Mouse (Mus musculus) left cerebral cortex, postnatal 10 days (tissue): ENCODE measurements around the gene Olfr1320. TPM values are rescaled to one million over a fixed set of nuclear protein-coding genes. Genes with fewer than 3 reads are reported as not detected.
A peak's percentile ranks its signal among the peaks of the same experiment; 100 is the strongest.
"Not testable (repeated sequence)": the region's sequence is repeated elsewhere in the genome, so short reads cannot be mapped to it uniquely, and the experiment has no call there.

Source experiments
- DNase-seq, 2 experiments: peaks; one replicate each; pipeline ENCODE4 v3.0.0; 2021 to 2022; ENCODE audit warnings: low spot score in 2 of 2, mixed read lengths in 1 of 2; ENCODE audit errors: extremely low spot score in 1 of 2
- intact Hi-C: fragments of 180-260 bp; cut with DNase I; formaldehyde crosslinking; loops from one replicate; pipeline ENCODE4 v1.15.1; 2025
- total RNA-seq, 2 experiments: library from RNA; stranded (reverse); gene quantifications; 2 replicates each; pipeline ENCODE4 v1.2.3; 2021

The Olfr1320 gene
- total RNA-seq, result not detected

- intact Hi-C loops, result no loop called here
- DNase-seq, result no peak
Measured at GRCm38 (mm10) chrX:49672033-49672432, at the start of gene Olfr1320. Olfr1320 (plus strand) TSS chrX:49672333.

- DNase-seq, result no peak
- intact Hi-C loops, result no loop called here
Measured at GRCm38 (mm10) chrX:49627566-49627965, 44.6 kb upstream of the Olfr1320 start.

GRCm38 (mm10) chrX:49631195-49631594 is 40.9 kb upstream of the Olfr1320 start:
- DNase-seq, result no peak
- intact Hi-C loops, result no loop called here

- peak in 1 of 2 experiments; percentile 37 for DNase-seq
- intact Hi-C loops, result not testable (repeated sequence)
Measured at GRCm38 (mm10) chrX:49660781-49661180, 11.4 kb upstream of the Olfr1320 start.

Other genes starting within 250 kb of the Olfr1320 start
- 1 to 10 TPM; 2.6 to 4.1 TPM for gene Arhgap36, start 208.4 kb upstream of the Olfr1320 start, total RNA-seq
- not detected for gene Olfr1321, start 62.7 kb downstream of the Olfr1320 start, total RNA-seq
- 10 to 100 TPM; 11.3 to 12.0 TPM for gene Igsf1, start 125.4 kb downstream of the Olfr1320 start, total RNA-seq
- not detected for gene Olfr1322, start 219.2 kb downstream of the Olfr1320 start, total RNA-seq